Mouse (Mus musculus): ENCODE data around the gene Reg3d.

- TF ChIP-seq CTCF (IDR thresholded peaks at IDR 0.05; ENCODE audit: low read depth) (no peak), EP300 (IDR thresholded peaks at IDR 0.05; ENCODE audit: low read depth) (no peak)
Observed at GRCm38 (mm10) chr6:78380409-78380808, 1.7 kb upstream of the Reg3d start, which contains the start of gene Reg3a.
